Mouse (Mus musculus): ENCODE data around the gene Efs. TPM values are rescaled to one million over a fixed set of nuclear protein-coding genes. Genes with fewer than 3 reads are reported as not detected.
A peak's percentile ranks its signal among the peaks of the same experiment; 100 is the strongest.

Gene Efs
- polyA plus RNA-seq, 1 experiment from 2014 or later = 24.2 TPM

GRCm38 (mm10) chr14:54940176-54940530 is 14.2 kb upstream of the Efs start:
- Histone ChIP-seq H3K27me3 (replicated peaks; ENCODE audit: control insufficient read depth, insufficient read depth, low read length) (no peaks in the 10 kb centered on the region), H3K4me2 (ENCODE audit: low read length) (no peak overlapping the region), H3K9ac (replicated peaks; ENCODE audit: low read depth, low read length) (no peak overlapping the region), H3K36me3 (ENCODE audit: control insufficient read depth, insufficient read depth) (no peaks in the 10 kb centered on the region), H3K4me1 (replicated peaks; ENCODE audit: control insufficient read depth, insufficient read depth, low read length) (peaks cover 3% of the 10 kb centered on the region; the same call in 1 of the 2 replicates), H3K9me3 (ENCODE audit: control insufficient read depth, low read length) (no peaks in the 10 kb centered on the region), H3K4me3 (replicated peaks; ENCODE audit: low read length) (no peak overlapping the region), H3K27ac (ENCODE audit: low read length) (no peak overlapping the region)
- 87% methylated on average over 3 of the region's 3 CpGs for WGBS
- ATAC-seq = no peak

GRCm38 (mm10) chr14:54939434-54940175 is 13.7 kb upstream of the Efs start:
- peaks cover 3% of the 10 kb centered on the region; the same call in 1 of the 2 replicates for H3K4me1 ChIP-seq (replicated peaks; ENCODE audit: control insufficient read depth, insufficient read depth, low read length)
- H3K9me3 ChIP-seq (ENCODE audit: control insufficient read depth, low read length) = no peaks in the 10 kb centered on the region
- no peak overlapping the region for H3K4me3 ChIP-seq (replicated peaks; ENCODE audit: low read length)
- no peak overlapping the region for H3K4me2 ChIP-seq (ENCODE audit: low read length)
- H3K36me3 ChIP-seq (ENCODE audit: control insufficient read depth, insufficient read depth) = no peaks in the 10 kb centered on the region
- H3K9ac ChIP-seq (replicated peaks; ENCODE audit: low read depth, low read length) = no peak overlapping the region
- 54% methylated on average over 12 of the region's 12 CpGs for WGBS
- H3K27ac ChIP-seq (ENCODE audit: low read length) = no peak overlapping the region
- no peak for ATAC-seq
- H3K27me3 ChIP-seq (replicated peaks; ENCODE audit: control insufficient read depth, insufficient read depth, low read length) = no peaks in the 10 kb centered on the region

GRCm38 (mm10) chr14:54938431-54939219 is 12.7 kb upstream of the Efs start:
- 81% methylated on average over 15 of the region's 15 CpGs for WGBS
- no peak overlapping the region for H3K9ac ChIP-seq (replicated peaks; ENCODE audit: low read depth, low read length)
- no peak for ATAC-seq
- H3K4me2 ChIP-seq (ENCODE audit: low read length) = no peak overlapping the region
- no peaks in the 10 kb centered on the region for H3K9me3 ChIP-seq (ENCODE audit: control insufficient read depth, low read length)
- H3K36me3 ChIP-seq (ENCODE audit: control insufficient read depth, insufficient read depth) = no peaks in the 10 kb centered on the region
- H3K4me1 ChIP-seq (replicated peaks; ENCODE audit: control insufficient read depth, insufficient read depth, low read length) = peaks cover 3% of the 10 kb centered on the region; the same call in 1 of the 2 replicates
- H3K27me3 ChIP-seq (replicated peaks; ENCODE audit: control insufficient read depth, insufficient read depth, low read length) = no peaks in the 10 kb centered on the region
- no peak overlapping the region for H3K4me3 ChIP-seq (replicated peaks; ENCODE audit: low read length)
- no peak overlapping the region for H3K27ac ChIP-seq (ENCODE audit: low read length)

DNA sequence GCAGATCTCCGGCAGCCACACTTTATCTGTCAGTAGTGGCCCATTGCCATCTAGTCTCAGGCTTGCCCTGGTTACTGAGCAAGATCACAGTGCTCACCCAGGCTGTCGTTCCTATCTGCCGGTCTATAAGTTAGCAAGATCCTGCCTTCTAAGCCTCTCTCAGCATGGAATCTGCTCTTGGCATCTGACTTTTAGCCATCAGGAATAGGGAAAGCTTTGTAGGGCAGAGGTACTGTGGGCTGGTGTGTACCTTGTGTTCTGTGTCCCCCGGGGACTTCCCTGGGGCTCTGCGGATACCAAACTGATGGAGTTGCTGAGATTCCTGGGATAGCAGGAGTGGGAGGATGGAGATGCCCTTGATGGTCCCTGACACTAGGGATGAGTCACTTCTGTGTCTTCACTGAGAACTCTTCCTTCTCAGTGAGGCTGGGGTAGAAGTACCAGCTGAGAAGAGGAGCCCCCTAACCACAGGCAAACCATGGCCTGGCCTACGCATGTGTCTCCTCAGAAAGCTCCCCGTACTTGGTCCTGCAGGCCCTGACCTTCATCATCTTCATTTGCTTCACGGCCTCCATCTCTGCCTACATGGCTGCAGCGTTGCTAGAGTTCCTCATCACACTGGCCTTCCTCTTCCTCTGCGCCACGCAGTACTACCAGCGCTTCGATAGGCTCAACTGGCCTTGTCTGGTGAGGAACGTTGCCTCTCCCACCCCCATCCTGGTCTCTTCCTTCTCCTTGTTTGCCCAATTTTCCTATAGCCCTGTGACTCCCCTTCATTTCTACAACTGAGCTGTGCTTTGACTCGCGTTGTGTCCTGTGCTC is 11.6 kb upstream of the Efs start:
- H3K9me3 ChIP-seq (ENCODE audit: control insufficient read depth, low read length) = no peaks in the 10 kb centered on the region
- ATAC-seq = no peak
- no peaks in the 10 kb centered on the region for H3K27me3 ChIP-seq (replicated peaks; ENCODE audit: control insufficient read depth, insufficient read depth, low read length)
- H3K36me3 ChIP-seq (ENCODE audit: control insufficient read depth, insufficient read depth) = no peaks in the 10 kb centered on the region
- WGBS = 93% methylated on average over 16 of the region's 16 CpGs
- H3K4me2 ChIP-seq (ENCODE audit: low read length) = no peak overlapping the region
- no peak overlapping the region for H3K4me3 ChIP-seq (replicated peaks; ENCODE audit: low read length)
- H3K9ac ChIP-seq (replicated peaks; ENCODE audit: low read depth, low read length) = no peak overlapping the region
- H3K27ac ChIP-seq (ENCODE audit: low read length) = no peak overlapping the region
- H3K4me1 ChIP-seq (replicated peaks; ENCODE audit: control insufficient read depth, insufficient read depth, low read length) = peaks cover 3% of the 10 kb centered on the region; the same call in 1 of the 2 replicates

DNA sequence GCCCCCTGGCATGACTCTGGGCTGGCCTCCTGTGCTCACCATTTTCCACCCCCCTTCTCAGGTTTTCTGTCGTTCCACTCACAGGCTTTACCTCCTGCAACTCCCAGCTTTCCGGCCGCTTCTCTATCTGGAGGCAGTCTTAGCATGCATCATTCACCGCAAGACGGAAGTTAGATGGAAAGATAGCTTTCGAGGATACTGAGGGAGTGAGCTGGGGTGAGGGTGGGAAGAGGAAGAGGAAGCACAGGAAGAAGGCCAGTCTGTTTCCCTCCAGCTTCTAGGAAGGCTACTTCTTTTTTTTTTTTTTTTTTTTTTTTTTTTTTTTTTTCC is 10.9 kb upstream of the Efs start:
- Histone ChIP-seq H3K27me3 (replicated peaks; ENCODE audit: control insufficient read depth, insufficient read depth, low read length) (no peaks in the 10 kb centered on the region), H3K9ac (replicated peaks; ENCODE audit: low read depth, low read length) (no peak overlapping the region), H3K9me3 (ENCODE audit: control insufficient read depth, low read length) (no peaks in the 10 kb centered on the region), H3K4me2 (ENCODE audit: low read length) (no peak overlapping the region), H3K4me3 (replicated peaks; ENCODE audit: low read length) (no peak overlapping the region), H3K36me3 (ENCODE audit: control insufficient read depth, insufficient read depth) (no peaks in the 10 kb centered on the region), H3K4me1 (replicated peaks; ENCODE audit: control insufficient read depth, insufficient read depth, low read length) (peaks cover 3% of the 10 kb centered on the region; the same call in 1 of the 2 replicates), H3K27ac (ENCODE audit: low read length) (peak overlapping the region; percentile 24; the same call in 1 of the 2 replicates)
- ATAC-seq = no peak
- WGBS = 72% methylated on average over 6 of the region's 6 CpGs

DNA sequence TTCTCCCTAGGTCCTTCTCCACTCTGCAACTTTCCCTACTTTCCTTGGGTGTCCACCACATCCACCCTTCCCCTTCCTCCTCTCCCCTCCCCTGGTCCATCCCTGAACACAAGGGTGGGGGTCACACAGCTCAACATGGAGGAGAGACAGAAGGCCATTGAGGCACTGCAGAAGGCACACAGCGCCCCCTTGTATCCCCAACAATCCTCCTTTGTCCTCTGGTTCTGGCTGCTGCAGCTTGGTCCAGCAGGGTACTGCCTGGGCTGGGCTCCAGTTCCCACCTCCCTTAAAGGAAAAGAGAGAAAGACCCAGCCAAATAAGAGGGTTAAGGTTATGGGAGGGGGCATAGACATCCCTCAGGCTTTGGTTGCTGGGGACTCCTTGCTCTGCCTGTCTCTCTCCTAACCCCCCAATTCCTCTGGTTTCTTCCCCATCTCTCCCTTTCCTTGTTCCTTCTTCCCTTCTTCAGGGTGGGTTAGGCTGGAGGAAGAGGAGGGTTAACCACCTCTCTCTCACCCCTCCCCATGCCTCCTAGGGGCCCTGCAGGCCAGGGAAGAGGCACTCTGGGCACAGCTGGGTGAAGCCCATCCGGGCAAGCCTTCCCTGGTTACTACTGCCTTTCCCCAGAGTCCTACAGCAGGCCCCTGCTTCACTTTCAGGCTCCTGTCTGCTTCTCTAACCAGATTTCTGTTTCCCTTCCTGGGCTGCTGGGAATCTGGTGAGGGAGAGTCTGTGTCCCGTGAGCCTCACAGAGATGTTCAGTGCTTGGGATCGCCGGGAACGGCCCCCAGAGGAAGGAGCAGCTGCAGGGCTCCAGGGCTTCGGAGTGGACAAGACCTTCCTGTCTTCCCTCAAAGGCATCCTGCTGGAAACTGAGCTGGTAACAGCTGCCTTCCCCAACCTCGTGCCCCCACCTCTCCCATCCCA is 10.2 kb upstream of the Efs start, which contains the start of gene Cmtm5:
Gene Cmtm5 (plus strand): TSS at position 358 of the 927 bp plus-strand sequence.
- 40% methylated on average over 8 of the region's 8 CpGs for WGBS
- H3K9ac ChIP-seq (replicated peaks; ENCODE audit: low read depth, low read length) = 0 out of 2 replicates have a peak within 1 kb of the TSS, but pooled peaks have one; percentile 26
- peaks cover 3% of the 10 kb centered on the region; the same call in 1 of the 2 replicates for H3K4me1 ChIP-seq (replicated peaks; ENCODE audit: control insufficient read depth, insufficient read depth, low read length)
- H3K27me3 ChIP-seq (replicated peaks; ENCODE audit: control insufficient read depth, insufficient read depth, low read length) = no peaks in the 10 kb centered on the region
- peak; percentile 71 for ATAC-seq
- H3K9me3 ChIP-seq (ENCODE audit: control insufficient read depth, low read length) = no peaks in the 10 kb centered on the region
- H3K4me3 ChIP-seq (replicated peaks; ENCODE audit: low read length) = no peak within 1 kb of the TSS
- H3K36me3 ChIP-seq (ENCODE audit: control insufficient read depth, insufficient read depth) = no peaks in the 10 kb centered on the region
- H3K4me2 ChIP-seq (ENCODE audit: low read length) = no peak within 1 kb of the TSS
- peak within 1 kb of the TSS; percentile 24; the same call in 1 of the 2 replicates for H3K27ac ChIP-seq (ENCODE audit: low read length)

DNA sequence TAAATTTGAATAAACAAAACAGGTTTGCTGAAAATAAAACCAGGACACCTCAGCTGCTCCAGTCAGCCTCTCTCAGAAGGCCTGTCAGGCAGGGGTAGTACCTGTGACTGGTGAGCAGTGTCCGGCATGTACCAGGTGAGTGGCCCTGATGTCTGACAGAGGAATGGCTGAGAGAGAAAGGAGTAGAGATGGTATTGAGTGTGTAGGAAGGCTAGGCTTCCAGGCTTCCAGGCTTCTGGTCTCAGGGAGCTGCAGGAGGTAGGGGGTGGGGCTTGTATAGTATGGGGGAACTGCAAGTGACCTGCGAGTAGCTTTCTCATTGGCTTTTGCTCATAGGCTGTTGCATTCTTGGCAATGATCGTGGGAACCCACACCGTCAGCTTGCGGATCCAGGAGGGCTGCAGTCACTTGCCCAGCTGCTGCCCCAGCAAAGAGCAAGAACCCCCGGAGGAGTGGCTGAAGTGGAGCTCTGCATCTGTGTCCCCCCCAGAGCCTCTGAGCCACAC is 6.8 kb upstream of the Efs start, which contains the start of gene Il25:
Gene Il25 (plus strand): TSS at position 51 of the 506 bp plus-strand sequence.
- no peak for ATAC-seq
- 29% methylated on average over 6 of the region's 6 CpGs for WGBS
- Histone ChIP-seq H3K27me3 (replicated peaks; ENCODE audit: control insufficient read depth, insufficient read depth, low read length) (no peaks in the 10 kb centered on the region), H3K9ac (replicated peaks; ENCODE audit: low read depth, low read length) (no peak within 1 kb of the TSS), H3K36me3 (ENCODE audit: control insufficient read depth, insufficient read depth) (no peaks in the 10 kb centered on the region), H3K4me1 (replicated peaks; ENCODE audit: control insufficient read depth, insufficient read depth, low read length) (peaks cover 6% of the 10 kb centered on the region; the same call in 1 of the 2 replicates), H3K4me3 (replicated peaks; ENCODE audit: low read length) (no peak within 1 kb of the TSS), H3K27ac (ENCODE audit: low read length) (no peak within 1 kb of the TSS), H3K4me2 (ENCODE audit: low read length) (no peak within 1 kb of the TSS), H3K9me3 (ENCODE audit: control insufficient read depth, low read length) (no peaks in the 10 kb centered on the region)

GRCm38 (mm10) chr14:54930431-54930830 is 4.5 kb upstream of the Efs start:
- WGBS = 0% methylated on average over 2 of the region's 2 CpGs
- Histone ChIP-seq H3K27ac (ENCODE audit: low read length) (no peak overlapping the region), H3K9me3 (ENCODE audit: control insufficient read depth, low read length) (no peaks in the 10 kb centered on the region), H3K4me2 (ENCODE audit: low read length) (no peak overlapping the region), H3K36me3 (ENCODE audit: control insufficient read depth, insufficient read depth) (no peaks in the 10 kb centered on the region), H3K4me1 (replicated peaks; ENCODE audit: control insufficient read depth, insufficient read depth, low read length) (peaks cover 18% of the 10 kb centered on the region), H3K4me3 (replicated peaks; ENCODE audit: low read length) (no peak overlapping the region), H3K9ac (replicated peaks; ENCODE audit: low read depth, low read length) (no peak overlapping the region), H3K27me3 (replicated peaks; ENCODE audit: control insufficient read depth, insufficient read depth, low read length) (no peaks in the 10 kb centered on the region)
- ATAC-seq = no peak

Data from forebrain, embryonic 16.5 days (tissue).